In genomic region chr7:134428676-134429075, GRCm38 (mm10) we compare ENCODE assay signal across 19 mouse cellular contexts. TPM values are rescaled to one million over a fixed set of nuclear protein-coding genes. Genes with fewer than 3 reads are reported as not detected.
"Had no signal": no experiment of that assay in that cellular context is flagged by ENCODE, and none has a peak within 500 bp of the region (broad histone marks: within the 10 kb centered on the region; RNA-seq: fewer than 3 reads in every experiment).

No protein-coding gene starts in this region.

- H3K36me3 ChIP-seq: midbrain, embryonic 10.5 days; midbrain, embryonic 12.5 days; neural tube, embryonic 13.5 days; neural tube, embryonic 15.5 days had no signal

- H3K4me2 ChIP-seq: lung, embryonic 14.5 days; midbrain, embryonic 12.5 days; neural tube, embryonic 13.5 days; neural tube, embryonic 15.5 days had no signal

- H3K4me1 ChIP-seq: midbrain, embryonic 10.5 days; midbrain, embryonic 12.5 days; neural tube, embryonic 13.5 days; neural tube, embryonic 15.5 days had no signal

- H3K9ac ChIP-seq: lung, embryonic 14.5 days; midbrain, embryonic 12.5 days; neural tube, embryonic 13.5 days; neural tube, embryonic 15.5 days had no signal

- ATAC-seq: midbrain, embryonic 16.5 days had no signal

- H3K4me3 ChIP-seq: midbrain, embryonic 10.5 days; midbrain, embryonic 12.5 days; myocyte; neural tube, embryonic 13.5 days; neural tube, embryonic 15.5 days had no signal

- H3K9me3 ChIP-seq: midbrain, embryonic 10.5 days; midbrain, embryonic 12.5 days; neural tube, embryonic 13.5 days; neural tube, embryonic 15.5 days had no signal

- H3K27ac ChIP-seq: midbrain, embryonic 10.5 days; midbrain, embryonic 12.5 days; neural tube, embryonic 13.5 days; neural tube, embryonic 15.5 days had no signal

- DNase-seq: lung, embryonic 14.5 days; lung, postnatal 10 days; lung, postnatal 4 days; midbrain, embryonic 14.5 days; retina, postnatal 1 day; right cerebral cortex, adult 18-20 months; right cerebral cortex, postnatal 25 days; right cerebral cortex, postnatal 4 days; spleen, adult 18-20 months; thymus, adult 18-20 months; thymus, postnatal 14 days; thymus, postnatal 36 days had no signal

- H3K27me3 ChIP-seq: midbrain, embryonic 12.5 days; neural tube, embryonic 13.5 days; neural tube, embryonic 15.5 days had no signal

RNA-seq across cellular contexts. Expression of gene D7Ertd443e, which starts 43.2 kb away (rescaled TPM):
- polyA plus RNA-seq: midbrain, embryonic 10.5 days; midbrain, embryonic 12.5 days; small intestine, adult 2 months had no signal
